8 mouse cellular contexts compared by ENCODE assay signal in genomic region chr3:83110163-83110562, GRCm38 (mm10). TPM values are rescaled to one million over a fixed set of nuclear protein-coding genes. Genes with fewer than 3 reads are reported as not detected.
DNase-seq lines count a peak whose midpoint lies in the region; ATAC-seq and TF ChIP-seq lines count a peak whose summit lies in the region.

No protein-coding gene starts in this region.

- TF ChIP-seq EP300 in CH12.LX (IDR thresholded peaks at IDR 0.05; ENCODE audit: low read length), result no peak

- H3K4me1 ChIP-seq in heart, embryonic 11.5 days (ENCODE audit: control insufficient read depth, insufficient read depth, low read length), result no peaks in the 10 kb centered on the region; the same call in 1 of the 2 replicates
- peaks cover 3 to 5% of the 10 kb centered on the region in 2 experiments; a peak in 3 of 4 replicates for H3K4me1 ChIP-seq in CH12.LX (ENCODE audit: control insufficient read depth in 1 of 2, insufficient read depth in 2 of 2)
- H3K4me1 ChIP-seq in embryonic facial prominence, embryonic 14.5 days (ENCODE audit: control insufficient read depth, insufficient read depth, low read length), result peaks cover 14% of the 10 kb centered on the region; the same call in 1 of the 2 replicates

- in situ Hi-C loops in CH12.LX (cut with MboI; ENCODE audit: low pct_ligation_motif_present, low pct_unique_long_range_greater_than_20kb, low sequenced_read_pairs), result loop anchor here (10.0 kb wide), 1 partner anchor 165 kb away; no protein-coding TSS in a partner anchor

- 34% methylated on average over 4 of the region's 4 CpGs for WGBS in heart, embryonic 11.5 days (ENCODE audit: insufficient replicate concordance)
- WGBS in embryonic facial prominence, embryonic 14.5 days, result 24% methylated on average over 4 of the region's 4 CpGs

- dilution Hi-C loops in CH12.LX (cut with MboI; ENCODE audit: extremely low pct_ligation_motif_present, extremely low pct_unique_long_range_greater_than_20kb, low sequenced_read_pairs), result no loop called here

- H3K4me2 ChIP-seq in heart, embryonic 11.5 days, result no peak overlapping the region
- peak overlapping the region; percentile 80; the same call in 1 of the 2 replicates for H3K4me2 ChIP-seq in CH12.LX (ENCODE audit: insufficient read depth, low read depth, poor library complexity, severe bottlenecking)
- no peak overlapping the region for H3K4me2 ChIP-seq in embryonic facial prominence, embryonic 14.5 days (ENCODE audit: low read depth, low read length)

- no peak overlapping the region for H3K4me3 ChIP-seq in heart, embryonic 11.5 days (ENCODE audit: low read depth, low read length)
- H3K4me3 ChIP-seq in CH12.LX (replicated peaks in 1 of 3; ENCODE audit: low read depth in 2 of 3, low read length in 2 of 3, poor library complexity in 1 of 3), result no peak overlapping the region
- no peak overlapping the region for H3K4me3 ChIP-seq in embryonic facial prominence, embryonic 14.5 days (ENCODE audit: low read depth, low read length)

- no peak for TF ChIP-seq POLR2A in CH12.LX (IDR thresholded peaks at IDR 0.05; ENCODE audit: low read depth, low read length)

- TF ChIP-seq CTCF in CH12.LX (conservative IDR thresholded peaks at IDR 0.05 in 1 of 2, IDR thresholded peaks at IDR 0.05 in 1 of 2; ENCODE audit: low read depth in 2 of 2, low read length in 2 of 2), result peak; percentile 56 to 83; a peak in 3 of 4 replicates

- no peaks in the 10 kb centered on the region for H3K9me3 ChIP-seq in heart, embryonic 11.5 days (replicated peaks; ENCODE audit: control insufficient read depth, low read length)
- peaks cover 5% of the 10 kb centered on the region for H3K9me3 ChIP-seq in CH12.LX (replicated peaks; ENCODE audit: low read length)
- no peaks in the 10 kb centered on the region for H3K9me3 ChIP-seq in embryonic facial prominence, embryonic 14.5 days (ENCODE audit: control insufficient read depth, low read length)

- no peak overlapping the region for H3K9ac ChIP-seq in heart, embryonic 11.5 days (ENCODE audit: low read depth, low read length)
- no peak overlapping the region for H3K9ac ChIP-seq in CH12.LX (ENCODE audit: insufficient read depth, low read depth)
- no peak overlapping the region for H3K9ac ChIP-seq in embryonic facial prominence, embryonic 14.5 days (ENCODE audit: low read depth, low read length)

- ATAC-seq in heart, embryonic 11.5 days (replicated peaks; ENCODE audit: insufficient number of reproducible peaks, low FRiP score, low TSS enrichment), result no peak
- peak; percentile 60; the same call in 1 of the 2 replicates for ATAC-seq in embryonic facial prominence, embryonic 14.5 days (ENCODE audit: low read depth)

- H3K36me3 ChIP-seq in heart, embryonic 11.5 days (ENCODE audit: control insufficient read depth, insufficient read depth, low read length), result no peaks in the 10 kb centered on the region
- no peaks in the 10 kb centered on the region for H3K36me3 ChIP-seq in CH12.LX (replicated peaks in 1 of 2; ENCODE audit: control insufficient read depth in 1 of 2, insufficient read depth in 1 of 2, low read length in 1 of 2)
- H3K36me3 ChIP-seq in embryonic facial prominence, embryonic 14.5 days (ENCODE audit: control insufficient read depth, insufficient read depth, low read length), result no peaks in the 10 kb centered on the region

- peak; percentile 59 for TF ChIP-seq RAD21 in CH12.LX (IDR thresholded peaks at IDR 0.05; ENCODE audit: low read depth, low read length)

- no peaks in the 10 kb centered on the region for H3K27me3 ChIP-seq in heart, embryonic 11.5 days (ENCODE audit: control insufficient read depth, insufficient read depth, low read length)
- H3K27me3 ChIP-seq in CH12.LX (replicated peaks), result no peaks in the 10 kb centered on the region
- H3K27me3 ChIP-seq in embryonic facial prominence, embryonic 14.5 days (replicated peaks; ENCODE audit: control insufficient read depth, insufficient read depth, low read length), result peaks cover 15% of the 10 kb centered on the region; the same call in 1 of the 2 replicates

- H3K27ac ChIP-seq in heart, embryonic 11.5 days (ENCODE audit: low read depth, low read length), result no peak overlapping the region
- no peak overlapping the region for H3K27ac ChIP-seq in CH12.LX (ENCODE audit: insufficient read depth, low read depth)
- H3K27ac ChIP-seq in embryonic facial prominence, embryonic 14.5 days (replicated peaks; ENCODE audit: low read depth, low read length), result no peak overlapping the region

- H3K79me2 ChIP-seq in CH12.LX (replicated peaks; ENCODE audit: control insufficient read depth, extremely low read depth, insufficient read depth, poor library complexity, severe bottlenecking), result no peaks in the 10 kb centered on the region

- peak; percentile 64 for DNase-seq in heart, adult 11 months
- peak; percentile 56 for DNase-seq in CH12.LX (ENCODE audit: extremely low read depth)
- DNase-seq in embryonic facial prominence, embryonic 14.5 days (ENCODE audit: low spot score), result peak; percentile 86
- peak; percentile 43 for DNase-seq in lung, postnatal 25 days (ENCODE audit: low spot score)
- no peak for DNase-seq in c-Kit-positive CD71-positive TER-119-positive erythroid progenitor cells, embryonic 14.5 days (ENCODE audit: low spot score)
- no peak for DNase-seq in cerebellum, adult 9-10 months
- no peak for DNase-seq in gastrocnemius, adult 18-20 months (ENCODE audit: low spot score)

TF ChIP-seq in CH12.LX, 34 proteins besides CTCF, POLR2A, EP300 and RAD21:
- TF ChIP-seq CHD2 (IDR thresholded peaks at IDR 0.05; ENCODE audit: low read length) (no peak), SMC3 (IDR thresholded peaks at IDR 0.05; ENCODE audit: low read depth, low read length) (peak; percentile 88), ZNF384 (IDR thresholded peaks at IDR 0.05; ENCODE audit: low read depth, low read length) (peak; percentile 87)

RNA-seq across cellular contexts. Expression of gene Dchs2, which starts 17.6 kb away (rescaled TPM):
- 0.14 and 0.16 TPM in 2 replicates for polyA plus RNA-seq in heart, embryonic 11.5 days (2014; fragmentation: Nextera tagmentation; extraction: Ambion mirVana)
- total RNA-seq in CH12.LX (2012; rRNA removed) (not detected in 2 replicates), CH12.LX (2014; rRNA removed) (not detected in 2 replicates)
- polyA plus RNA-seq in CH12.LX (2012; ENCODE audit: insufficient read length, low read depth), result not detected in 2 replicates
- polyA plus RNA-seq in embryonic facial prominence, embryonic 14.5 days (2014; fragmentation: Nextera tagmentation; extraction: Ambion mirVana), result 2.3 and 2.7 TPM in 2 replicates
- under 1 TPM; 0.37 to 0.66 TPM for total RNA-seq in gastrocnemius, adult 18-20 months (2021)

RNA-seq across cellular contexts. Expression of gene Plrg1, which starts 54.8 kb away (rescaled TPM):
- polyA plus RNA-seq in heart, embryonic 11.5 days (2014; fragmentation: Nextera tagmentation; extraction: Ambion mirVana), result 64.1 and 73.2 TPM in 2 replicates
- total RNA-seq in CH12.LX (2012; rRNA removed) (93.1 and 101 TPM in 2 replicates), CH12.LX (2014; rRNA removed) (128 and 138 TPM in 2 replicates)
- polyA plus RNA-seq in CH12.LX (2012; ENCODE audit: insufficient read length, low read depth), result 99.9 and 108 TPM in 2 replicates
- polyA plus RNA-seq in embryonic facial prominence, embryonic 14.5 days (2014; fragmentation: Nextera tagmentation; extraction: Ambion mirVana), result 86.1 and 98.0 TPM in 2 replicates
- total RNA-seq in gastrocnemius, adult 18-20 months (2021), result 10 to 100 TPM; 20.8 to 21.0 TPM

Comparison
In these comparisons a context has a peak if more than half of its experiments do, and no peak if none do; other contexts are left out.
1. DNase-seq: peak in heart, adult 11 months (single experiment), CH12.LX (single experiment), embryonic facial prominence, embryonic 14.5 days (single experiment) and lung, postnatal 25 days (single experiment); none in c-Kit-positive CD71-positive TER-119-positive erythroid progenitor cells, embryonic 14.5 days (single experiment), cerebellum, adult 9-10 months (single experiment) and gastrocnemius, adult 18-20 months (single experiment).